Mouse (Mus musculus) kidney, adult 9 months (tissue): ENCODE measurements around the gene Gng11.

ENCODE experiments used
- DNase-seq: peaks from one replicate; pipeline ENCODE4 v3.0.0; 2022

Gene Gng11

GRCm38 (mm10) chr6:4003890-4004306 is at the start of gene Gng11:
Gng11 (plus strand) TSS chr6:4003904.
- DNase-seq: peak; percentile 68

GRCm38 (mm10) chr6:3954969-3955368 is 48.7 kb upstream of the Gng11 start:
- DNase-seq: no peak

- DNase-seq: peak; percentile 13
These were observed 35.8 kb upstream of the Gng11 start for GRCm38 (mm10) chr6:3967676-3968626.

GRCm38 (mm10) chr6:3973679-3974078 is 30.0 kb upstream of the Gng11 start:
- DNase-seq: no peak

GRCm38 (mm10) chr6:3982661-3983284 is 20.9 kb upstream of the Gng11 start:
- DNase-seq: no peak

- peak; percentile 64 for DNase-seq
These were observed 15.0 kb upstream of the Gng11 start, which contains the start of gene Tfpi2 for GRCm38 (mm10) chr6:3988750-3989149. Tfpi2 (minus strand) TSS chr6:3988919.

GRCm38 (mm10) chr6:3993492-3993891 is 10.2 kb upstream of the Gng11 start, which contains the start of gene Gngt1:
Gngt1 (plus strand) TSS chr6:3993792.
- DNase-seq: no peak

- no peak for DNase-seq
These were observed 5.6 kb upstream of the Gng11 start for GRCm38 (mm10) chr6:3998089-3998488.

GRCm38 (mm10) chr6:3999296-3999695 is 4.4 kb upstream of the Gng11 start:
- no peak for DNase-seq

- no peak for DNase-seq
These were observed 3.0 kb upstream of the Gng11 start for GRCm38 (mm10) chr6:4000716-4001115.

GRCm38 (mm10) chr6:4003445-4003844 is 259 bp upstream of the Gng11 start:
- DNase-seq: peak; percentile 34

- no peak for DNase-seq
These were observed 1.1 kb downstream of the Gng11 start for GRCm38 (mm10) chr6:4004808-4005207.

- DNase-seq: no peak
These were observed 4.9 kb downstream of the Gng11 start for GRCm38 (mm10) chr6:4008501-4009040.

- DNase-seq: peak; percentile 63
These were observed 5.8 kb downstream of the Gng11 start for GRCm38 (mm10) chr6:4009548-4009947.

- DNase-seq: peak; percentile 59
These were observed 18.9 kb downstream of the Gng11 start for GRCm38 (mm10) chr6:4022645-4023044.

GRCm38 (mm10) chr6:4026367-4026766 is 22.7 kb downstream of the Gng11 start:
- DNase-seq: no peak

- DNase-seq: no peak
These were observed 27.3 kb downstream of the Gng11 start for GRCm38 (mm10) chr6:4030956-4031355.

GRCm38 (mm10) chr6:4041821-4042220 is 38.1 kb downstream of the Gng11 start:
- DNase-seq: no peak

GRCm38 (mm10) chr6:4047200-4047599 is 43.5 kb downstream of the Gng11 start:
- DNase-seq: no peak

- no peak for DNase-seq
These were observed 49.1 kb downstream of the Gng11 start for GRCm38 (mm10) chr6:4052843-4053242.

GRCm38 (mm10) chr6:4054387-4054786 is 50.7 kb downstream of the Gng11 start:
- no peak for DNase-seq
